Mouse (Mus musculus) frontal cortex, postnatal 25 days (tissue): ENCODE data around the gene Ppm1l.

Experiments used
- DNase-seq, 2 experiments: peaks; one replicate each; pipeline ENCODE4 v3.0.0; 2022; ENCODE audit warnings: low spot score in 2 of 2

Gene Ppm1l

DNA sequence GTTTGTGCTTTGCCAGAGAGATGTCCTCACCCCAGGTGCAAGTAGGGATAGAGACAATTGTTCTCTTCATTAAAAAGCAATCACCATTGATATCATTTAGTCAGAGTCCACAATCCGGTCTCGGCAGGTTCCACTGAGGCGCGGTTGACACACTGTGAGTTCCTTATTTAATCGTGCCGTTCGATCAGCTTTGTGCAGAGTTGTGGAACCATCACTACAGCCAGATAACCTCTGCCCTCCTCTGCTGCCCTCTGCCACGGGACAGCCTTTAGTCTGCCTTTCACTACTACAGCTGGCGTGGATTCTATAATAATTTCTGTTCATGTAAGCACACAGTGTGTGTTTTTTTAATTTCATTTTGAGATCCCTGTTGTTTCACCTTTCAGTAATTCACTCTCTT, 17.2 kb downstream of the Ppm1l start:
- DNase-seq = no peak

DNA sequence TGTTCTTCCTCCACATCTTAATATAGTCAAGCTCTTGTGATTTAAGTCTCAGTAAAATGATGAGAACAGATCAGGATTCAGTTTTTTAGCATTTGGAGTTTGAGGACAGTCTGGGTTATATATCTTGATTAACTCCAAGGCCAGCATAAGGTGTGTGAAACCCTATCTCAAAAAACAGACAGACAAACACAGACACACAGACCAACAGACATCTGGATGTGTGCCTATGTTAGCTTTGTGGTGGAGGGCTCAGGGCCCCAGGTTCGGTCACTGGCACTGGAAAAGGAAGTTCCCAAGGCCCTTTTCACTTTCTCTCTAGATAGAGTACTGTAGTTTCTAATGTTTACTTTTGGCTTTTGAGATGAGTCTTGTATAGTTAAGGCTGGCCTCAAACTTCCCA, 23.8 kb downstream of the Ppm1l start:
- DNase-seq = no peak

DNA sequence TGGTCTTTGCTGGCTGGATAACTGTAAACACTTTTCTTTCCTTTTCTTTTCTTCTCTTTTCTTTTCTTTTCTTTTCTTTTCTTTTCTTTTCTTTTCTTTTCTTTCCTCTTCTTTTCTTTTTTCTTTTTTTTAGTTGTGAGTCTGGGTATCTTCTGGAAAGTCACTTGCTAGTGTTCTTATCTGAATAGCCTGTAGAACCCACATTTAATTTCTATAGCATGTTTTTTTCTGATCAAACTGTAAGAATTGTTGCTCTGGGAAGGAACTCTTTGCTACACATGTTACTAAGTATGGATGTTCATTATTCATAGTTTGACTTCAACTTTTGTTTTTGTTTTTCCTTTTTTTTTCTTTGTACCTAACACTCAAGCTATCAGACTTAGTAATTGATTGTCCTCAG, 24.3 kb downstream of the Ppm1l start:
- DNase-seq = no peak

- DNase-seq = no peak
Measured at GRCm38 (mm10) chr3:69341514-69341913, 24.9 kb downstream of the Ppm1l start.

- DNase-seq = no peak
Measured at GRCm38 (mm10) chr3:69342247-69342921, 25.7 kb downstream of the Ppm1l start.

DNA sequence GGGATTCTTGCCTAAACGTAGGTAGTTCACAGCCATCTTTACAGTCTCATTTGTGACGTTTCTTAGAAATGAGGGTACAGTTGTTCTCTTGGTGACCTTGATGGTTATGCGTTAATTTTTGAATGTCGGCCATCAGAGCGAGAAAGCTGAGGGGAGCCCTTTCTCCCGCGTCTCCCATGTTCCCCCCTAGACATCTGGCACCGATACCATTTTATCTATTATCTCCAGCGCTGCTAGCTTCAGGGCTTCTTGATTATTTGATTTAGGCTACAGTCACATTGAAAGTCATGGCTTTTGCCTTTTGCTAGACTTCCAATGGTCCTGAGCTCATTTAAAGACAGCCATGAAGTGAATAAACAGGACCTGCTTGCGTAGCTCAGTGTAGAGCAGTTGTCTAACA, 26.5 kb downstream of the Ppm1l start:
- DNase-seq = no peak

DNA sequence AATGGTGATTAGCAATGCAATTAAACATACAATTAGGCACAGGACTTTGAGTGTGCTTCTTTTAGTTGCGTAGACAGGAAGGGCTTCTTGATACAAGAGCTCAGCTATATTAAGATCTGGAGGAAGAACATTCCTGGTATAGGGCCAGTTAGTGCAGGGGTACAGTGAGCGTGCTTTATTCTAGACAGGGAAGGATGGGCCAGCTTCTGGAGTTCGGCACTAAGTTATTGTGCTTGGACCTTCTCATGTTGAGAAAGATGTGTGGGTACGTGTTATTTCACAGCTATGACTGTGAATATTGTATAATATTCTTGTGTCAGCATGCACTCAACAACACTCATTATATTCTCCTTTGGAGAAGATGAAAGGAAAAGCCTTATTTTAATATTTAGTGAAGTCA, 29.9 kb downstream of the Ppm1l start:
- no peak for DNase-seq

GRCm38 (mm10) chr3:69348197-69348920, 31.7 kb downstream of the Ppm1l start:
- DNase-seq = no peak

- DNase-seq = no peak
Measured at GRCm38 (mm10) chr3:69348921-69349237, 32.2 kb downstream of the Ppm1l start.

DNA sequence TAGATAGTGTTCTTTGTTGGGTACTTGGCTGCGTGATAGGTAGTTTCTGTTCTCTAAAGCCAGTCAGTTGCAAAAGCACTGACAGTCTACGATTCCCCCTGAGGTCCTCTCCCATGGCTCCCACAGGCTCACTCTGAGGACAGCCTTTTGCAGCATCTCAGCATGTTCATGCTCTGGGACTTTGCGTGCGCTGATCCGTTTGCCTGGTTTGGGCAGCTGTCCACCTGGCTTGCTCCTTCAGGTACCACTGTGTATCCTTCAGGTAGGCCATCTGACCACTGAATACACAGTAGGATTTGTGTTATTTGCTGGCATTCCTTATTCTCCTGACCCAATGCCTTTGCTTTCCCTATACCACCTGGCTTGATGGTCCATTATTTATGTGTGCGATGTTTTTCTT, 33.3 kb downstream of the Ppm1l start:
- no peak for DNase-seq

DNA sequence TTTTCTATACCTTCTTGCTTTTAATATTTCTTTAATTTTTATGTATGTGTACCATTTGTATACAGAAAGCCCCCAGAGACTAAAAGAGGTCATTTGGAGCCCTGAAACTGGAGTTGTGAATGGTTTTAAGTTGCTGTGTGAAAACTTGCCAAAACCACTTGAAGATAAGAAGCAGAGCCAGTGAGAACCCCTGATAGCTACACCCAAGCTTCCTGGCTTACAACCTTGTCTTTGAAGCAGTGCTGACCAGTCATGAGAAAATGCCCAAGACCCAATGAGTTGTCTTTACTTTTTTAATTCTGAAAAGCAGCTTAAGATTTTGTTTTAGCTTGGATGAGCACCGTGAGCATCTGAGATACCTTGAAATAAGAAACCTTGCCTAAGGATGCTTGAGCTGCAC, 35.5 kb downstream of the Ppm1l start:
- DNase-seq = no peak

DNA sequence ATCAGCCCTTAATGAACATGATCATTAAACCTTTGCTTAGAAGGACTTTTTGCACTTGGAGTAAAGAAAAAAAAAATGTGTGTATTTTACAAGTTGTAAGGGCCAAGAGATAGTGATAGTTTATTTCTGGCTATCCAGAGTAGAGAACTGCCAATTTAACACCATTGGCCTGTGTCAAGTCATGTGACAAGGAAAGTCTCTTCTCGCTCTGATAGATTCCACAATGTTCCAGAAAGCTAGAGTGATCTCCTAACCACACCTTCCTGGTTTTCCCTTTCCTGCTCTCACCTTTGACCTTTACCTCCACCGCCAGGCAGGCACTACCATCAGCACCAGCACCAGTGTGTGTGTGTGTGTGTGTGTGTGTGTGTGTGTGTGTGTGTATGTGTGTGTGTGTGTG, 38.0 kb downstream of the Ppm1l start:
- no peak for DNase-seq

DNA sequence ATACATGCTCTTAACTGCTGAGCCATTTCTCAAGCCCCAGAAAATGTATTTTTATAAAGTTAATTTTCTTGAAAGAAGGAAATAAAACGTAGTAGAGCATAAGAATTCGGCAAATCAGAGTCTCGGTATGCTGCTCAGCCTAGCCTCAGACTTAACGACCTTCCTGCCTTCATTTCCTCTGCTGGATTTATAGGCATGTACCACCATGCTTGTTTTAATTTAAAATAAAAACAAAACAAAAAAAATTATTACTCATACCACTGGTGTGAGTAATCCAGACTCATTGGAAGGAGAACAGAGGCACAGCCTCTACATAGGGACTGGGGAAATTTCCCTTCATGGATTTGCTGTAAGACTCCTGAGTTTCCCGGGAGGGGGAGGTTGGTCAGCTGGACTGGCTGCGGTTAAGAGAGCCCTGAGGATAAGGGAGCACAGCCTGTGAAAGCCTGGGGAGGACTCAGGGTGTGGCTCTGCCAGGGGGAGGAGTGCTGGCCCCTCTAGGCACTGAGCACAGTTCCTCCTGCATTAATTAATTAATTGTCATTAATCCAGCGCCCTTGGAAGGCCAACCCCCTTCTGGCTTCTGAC, 39.5 kb downstream of the Ppm1l start:
- no peak for DNase-seq

DNA sequence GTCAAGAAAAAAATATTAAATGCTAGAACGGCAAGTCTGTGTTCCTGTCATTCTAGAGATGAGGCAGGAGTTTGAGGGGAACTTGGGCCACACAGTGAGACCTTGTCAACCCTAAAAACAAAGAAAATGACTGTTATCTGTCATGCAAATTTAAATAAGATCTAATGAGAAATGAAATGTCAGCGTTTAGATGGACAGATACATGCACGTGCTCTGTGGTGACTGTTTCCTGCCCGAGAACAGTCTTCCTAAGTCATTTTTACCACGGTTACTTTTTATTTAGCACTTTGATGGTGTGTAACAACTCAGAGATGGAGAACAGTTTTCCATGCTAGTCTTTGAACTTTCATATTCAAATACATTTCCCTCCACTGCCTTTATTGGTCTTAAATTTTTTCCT, 40.1 kb downstream of the Ppm1l start:
- no peak for DNase-seq

DNA sequence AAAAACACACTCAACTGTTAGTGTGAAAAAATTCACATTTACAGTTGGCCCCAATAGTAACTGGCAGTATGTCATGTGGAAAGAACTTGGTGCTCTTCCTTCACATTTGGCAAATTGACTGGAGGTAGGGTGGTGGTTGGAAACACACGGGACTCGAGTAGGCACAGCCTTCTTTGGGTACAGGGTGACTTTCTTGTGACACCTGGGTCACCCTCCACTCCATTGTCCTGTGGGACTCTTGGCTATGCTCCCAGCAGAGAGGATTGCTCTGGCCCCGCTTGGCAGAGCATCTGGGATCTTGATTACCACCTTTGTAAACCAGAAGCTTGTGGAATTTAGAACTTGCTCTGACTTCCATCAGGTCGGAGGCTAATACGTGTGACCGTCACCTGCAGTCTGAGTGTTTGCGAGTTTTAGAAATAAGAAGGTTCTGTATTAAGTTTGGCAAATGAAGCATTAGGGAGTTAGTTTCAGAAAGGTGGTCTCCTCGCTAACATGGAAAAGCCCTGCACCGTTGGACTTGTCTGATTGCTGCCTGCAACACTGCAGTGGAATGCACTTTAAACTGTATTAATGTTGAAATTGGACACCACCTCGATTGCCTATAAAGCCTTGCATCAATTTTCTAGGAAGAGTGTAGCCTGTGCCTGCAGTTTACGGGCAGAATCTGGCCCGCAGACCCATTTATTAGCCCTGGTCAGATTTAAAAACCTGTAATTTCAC, 41.4 kb downstream of the Ppm1l start:
- no peak for DNase-seq

DNA sequence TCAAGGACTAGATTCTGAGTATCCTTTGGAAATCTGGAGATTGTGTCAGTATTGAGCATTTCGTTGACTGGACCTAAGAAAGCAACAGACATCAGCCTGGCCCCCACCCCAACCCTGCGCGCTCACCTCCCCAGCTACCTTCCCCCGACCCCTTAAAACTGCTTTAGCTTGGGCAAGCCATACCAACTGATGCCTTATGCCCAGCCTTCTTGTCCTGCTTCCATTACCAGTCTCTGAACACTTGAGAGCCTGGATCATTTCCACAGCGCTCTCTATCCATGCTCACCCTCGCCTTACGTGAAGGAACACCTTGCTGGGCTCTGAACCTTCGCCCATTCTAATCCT, 41.9 kb downstream of the Ppm1l start:
- no peak for DNase-seq

DNA sequence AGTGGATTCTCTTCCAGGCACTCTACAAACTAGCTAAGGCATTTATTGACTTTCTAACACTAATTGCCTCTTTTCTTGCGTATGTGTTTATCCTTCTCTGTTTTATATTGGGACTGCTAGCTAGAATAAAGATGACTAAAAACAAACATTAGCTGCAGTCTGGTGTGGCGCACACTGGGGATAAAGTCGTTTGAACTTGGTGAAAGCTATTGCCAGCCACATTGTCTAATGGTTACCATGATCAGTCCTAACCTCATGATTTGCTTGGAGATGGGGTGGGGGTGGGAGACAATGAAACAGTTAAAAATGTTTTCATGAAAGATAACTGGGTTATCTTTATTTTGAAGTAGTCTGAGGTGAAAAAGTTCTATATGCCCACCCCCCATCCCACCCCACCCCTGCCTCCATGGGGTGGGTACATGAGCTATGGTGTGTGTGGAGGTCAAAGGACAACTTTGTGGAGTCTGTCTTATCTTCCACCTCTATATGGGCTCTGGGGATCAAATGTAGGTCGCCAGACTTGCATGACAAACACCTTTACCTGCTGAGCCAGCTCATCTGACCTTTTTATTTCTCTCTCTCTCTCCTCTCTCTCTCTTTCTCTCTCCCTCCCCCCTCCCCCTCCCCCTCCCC, 43.7 kb downstream of the Ppm1l start:
- DNase-seq = no peak

DNA sequence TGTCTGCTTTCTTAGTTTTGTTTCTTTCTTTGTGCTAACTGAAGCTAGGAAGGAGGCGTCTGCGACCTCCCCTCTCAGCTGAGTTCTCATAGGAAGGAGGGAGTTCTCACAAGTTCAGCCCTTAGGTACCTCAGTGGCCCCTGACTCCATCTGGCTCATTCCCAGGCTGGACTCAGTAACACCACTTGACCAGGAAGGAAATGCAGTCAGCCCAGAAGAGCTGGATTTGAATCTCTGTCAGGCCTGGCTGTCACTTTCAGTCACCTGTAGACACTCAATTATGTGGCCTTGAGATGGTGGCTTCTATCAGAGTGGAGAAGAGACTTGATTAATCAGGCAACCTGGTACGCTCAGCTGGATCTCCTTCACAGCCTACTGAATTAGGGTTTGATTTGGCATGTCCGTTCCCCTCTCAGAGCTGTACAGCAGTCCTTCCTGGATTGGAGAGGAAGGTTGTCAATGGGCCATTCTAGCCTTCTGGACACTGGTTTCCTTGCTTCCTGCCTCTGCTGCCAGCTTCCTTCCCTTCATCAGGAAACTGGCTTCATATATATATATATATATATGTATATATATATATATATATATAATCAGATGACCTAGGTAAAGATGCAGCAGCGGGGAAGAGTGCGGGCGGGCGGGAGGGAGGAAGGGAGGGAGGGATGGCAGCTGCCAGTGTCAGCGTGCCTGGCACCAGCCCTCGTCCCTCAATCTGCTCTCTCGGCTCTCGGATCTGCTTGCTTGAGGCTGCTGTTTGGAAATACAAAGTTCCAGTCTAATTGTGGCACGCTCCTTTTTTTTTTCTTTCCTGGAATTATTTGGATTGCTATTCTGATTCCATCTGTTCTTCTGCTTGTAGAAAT, 45.1 kb downstream of the Ppm1l start:
- DNase-seq = no peak

DNA sequence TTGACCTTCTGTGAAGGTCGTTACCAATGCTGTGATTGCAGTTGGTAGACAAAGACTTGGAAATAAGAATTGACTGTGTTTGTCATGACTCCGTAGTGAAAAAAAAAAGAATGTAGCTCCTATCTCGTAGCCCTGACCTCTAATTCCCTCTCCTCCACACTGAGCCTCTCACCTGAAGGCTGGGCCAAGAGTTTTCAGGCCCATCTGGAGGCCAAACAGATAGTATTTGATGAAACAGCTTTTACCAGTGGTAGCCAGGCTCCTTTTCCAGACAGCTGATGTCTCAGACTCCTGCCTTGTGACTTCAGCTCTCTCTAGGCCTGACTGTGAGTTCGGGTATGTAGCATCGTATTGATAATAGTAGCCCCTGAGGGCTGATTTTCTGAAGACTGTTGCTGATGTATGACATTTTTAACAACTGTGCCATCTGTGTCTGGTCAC, 45.7 kb downstream of the Ppm1l start:
- DNase-seq = no peak

DNA sequence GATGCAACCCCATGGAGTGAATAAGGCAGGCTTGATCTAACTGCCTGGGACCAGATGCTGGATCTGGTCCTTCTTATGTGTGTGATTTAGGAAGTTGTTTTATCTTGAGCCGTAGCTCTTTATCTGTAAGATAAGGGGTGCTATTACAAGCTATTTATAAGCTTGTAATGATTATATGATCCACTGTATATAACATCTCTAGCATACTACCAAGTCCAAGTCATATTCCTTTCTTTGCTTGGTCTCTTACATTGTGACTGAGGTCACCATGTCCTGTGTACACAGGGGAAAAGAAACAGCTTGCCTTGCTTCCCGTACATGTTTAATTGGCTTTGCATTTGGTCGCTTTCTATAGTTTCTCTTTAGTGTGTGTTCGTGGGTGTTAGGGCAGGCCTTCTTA, 46.2 kb downstream of the Ppm1l start:
- no peak for DNase-seq

GRCm38 (mm10) chr3:69364151-69364550, 47.5 kb downstream of the Ppm1l start:
- no peak for DNase-seq
